In genomic region chr2:13938118-13938517, GRCm38 (mm10) we compare ENCODE assay signal across 8 mouse cellular contexts.
DNase-seq lines count a peak whose midpoint lies in the region; TF ChIP-seq lines count a peak whose summit lies in the region.
"Had no signal": no experiment of that assay in that cellular context is flagged by ENCODE, and none has a peak within 500 bp of the region (broad histone marks: within the 10 kb centered on the region; RNA-seq: fewer than 3 reads in every experiment).

No protein-coding gene starts in this region.

- no peak overlapping the region for H3K4me3 ChIP-seq in layer of hippocampus, adult 2 months
- H3K4me3 ChIP-seq: stomach, embryonic 15.5 days had no signal

- peak in 1 of 2 experiments; percentile 4 for DNase-seq in layer of hippocampus, adult 2 months (ENCODE audit: low spot score in 2 of 2)
- no peak for DNase-seq in layer of hippocampus, postnatal 36 days
- peak; percentile 17 for DNase-seq in CD4-positive helper T cell, adult 2 months (ENCODE audit: low read depth, low spot score)
- DNase-seq in ES-CJ7 (ENCODE audit: low read depth, low spot score) = peak; percentile 42
- DNase-seq in layer of hippocampus, adult 9-10 months (ENCODE audit: low spot score) = peak; percentile 12
- no peak for DNase-seq in frontal cortex, postnatal 25 days (ENCODE audit: low spot score in 2 of 2)
- DNase-seq in urinary bladder, postnatal 10 days (ENCODE audit: low spot score) = no peak

- TF ChIP-seq CTCF in layer of hippocampus, adult 2 months (conservative IDR thresholded peaks at IDR 0.05) = peak; percentile 83

- H3K27ac ChIP-seq in layer of hippocampus, adult 2 months = no peak overlapping the region
- H3K27ac ChIP-seq: stomach, embryonic 15.5 days had no signal

Comparison
In these comparisons a context has a peak if more than half of its experiments do, and no peak if none do; other contexts are left out.
1. DNase-seq: peak in CD4-positive helper T cell, adult 2 months (single experiment), ES-CJ7 (single experiment) and layer of hippocampus, adult 9-10 months (single experiment); none in layer of hippocampus, postnatal 36 days (0 of 2), frontal cortex, postnatal 25 days (0 of 2) and urinary bladder, postnatal 10 days (single experiment).